Mouse (Mus musculus): ENCODE data around the gene Ada. TPM values are rescaled to one million over a fixed set of nuclear protein-coding genes. Genes with fewer than 3 reads are reported as not detected.

Ada gene
- polyA plus RNA-seq (2015; fragmentation: Nextera tagmentation; extraction: Ambion mirVana) = 4.0 and 4.4 TPM in 2 replicates

GRCm38 (mm10) chr2:163749647-163750611, at the start of gene Ada:
Ada (minus strand) TSS chr2:163750239.
- peaks cover 5% of the 10 kb centered on the region for H3K4me1 ChIP-seq (ENCODE audit: control insufficient read depth, insufficient read depth, low read length)
- no peaks in the 10 kb centered on the region for H3K9me3 ChIP-seq (replicated peaks; ENCODE audit: control insufficient read depth, low read length, poor library complexity, severe bottlenecking)
- H3K27me3 ChIP-seq (ENCODE audit: control insufficient read depth, insufficient read depth, low read depth, low read length) = no peaks in the 10 kb centered on the region; the same call in 1 of the 2 replicates
- peak within 1 kb of the TSS; percentile 55 for H3K4me3 ChIP-seq (ENCODE audit: low read depth, low read length)
- H3K4me2 ChIP-seq (ENCODE audit: low read length) = peak within 1 kb of the TSS; percentile 97
- no peaks in the 10 kb centered on the region for H3K36me3 ChIP-seq (ENCODE audit: control insufficient read depth, insufficient read depth, low read length)
- under 1% methylated on average over 49 of the region's 57 CpGs for WGBS
- peak within 1 kb of the TSS; percentile 75 for H3K9ac ChIP-seq (ENCODE audit: low read depth, low read length)
- no peak within 1 kb of the TSS for H3K27ac ChIP-seq (ENCODE audit: low read length)
- ATAC-seq = peak; percentile 72

GRCm38 (mm10) chr2:163798411-163798810, 48.4 kb upstream of the Ada start:
- H3K27me3 ChIP-seq (ENCODE audit: control insufficient read depth, insufficient read depth, low read depth, low read length) = no peaks in the 10 kb centered on the region
- H3K36me3 ChIP-seq (ENCODE audit: control insufficient read depth, insufficient read depth, low read length) = no peaks in the 10 kb centered on the region
- no peak for ATAC-seq
- no peaks in the 10 kb centered on the region for H3K9me3 ChIP-seq (replicated peaks; ENCODE audit: control insufficient read depth, low read length, poor library complexity, severe bottlenecking)
- no peak overlapping the region for H3K4me3 ChIP-seq (ENCODE audit: low read depth, low read length)
- H3K27ac ChIP-seq (ENCODE audit: low read length) = no peak overlapping the region
- no peak overlapping the region for H3K4me2 ChIP-seq (ENCODE audit: low read length)
- 82% methylated on average over 7 of the region's 7 CpGs for WGBS
- H3K9ac ChIP-seq (ENCODE audit: low read depth, low read length) = no peak overlapping the region
- no peaks in the 10 kb centered on the region for H3K4me1 ChIP-seq (ENCODE audit: control insufficient read depth, insufficient read depth, low read length)

DNA sequence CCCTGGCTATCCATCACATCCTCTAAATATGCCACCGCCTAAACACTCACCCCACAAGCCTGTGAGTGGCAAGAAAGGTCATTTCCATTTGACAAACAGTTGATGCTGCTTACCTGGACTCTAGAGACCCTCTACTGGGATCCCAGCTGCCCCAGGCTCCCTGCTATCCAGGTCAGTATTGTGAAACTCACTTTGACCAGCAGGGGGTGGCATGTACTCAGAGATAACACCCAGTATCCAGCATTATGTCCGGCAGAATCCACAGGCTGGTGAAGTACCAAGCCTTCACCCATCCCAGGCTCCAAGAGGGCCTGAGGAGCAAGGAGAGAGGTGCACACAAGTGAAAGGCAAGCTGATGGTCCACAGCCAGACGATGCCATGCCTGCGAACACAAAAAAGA, 38.4 kb upstream of the Ada start:
- no peaks in the 10 kb centered on the region for H3K4me1 ChIP-seq (ENCODE audit: control insufficient read depth, insufficient read depth, low read length)
- 77% methylated on average over 4 of the region's 4 CpGs for WGBS
- no peak for ATAC-seq
- no peak overlapping the region for H3K9ac ChIP-seq (ENCODE audit: low read depth, low read length)
- H3K4me2 ChIP-seq (ENCODE audit: low read length) = no peak overlapping the region
- H3K4me3 ChIP-seq (ENCODE audit: low read depth, low read length) = no peak overlapping the region
- H3K27me3 ChIP-seq (ENCODE audit: control insufficient read depth, insufficient read depth, low read depth, low read length) = no peaks in the 10 kb centered on the region
- H3K36me3 ChIP-seq (ENCODE audit: control insufficient read depth, insufficient read depth, low read length) = no peaks in the 10 kb centered on the region
- no peaks in the 10 kb centered on the region for H3K9me3 ChIP-seq (replicated peaks; ENCODE audit: control insufficient read depth, low read length, poor library complexity, severe bottlenecking)
- H3K27ac ChIP-seq (ENCODE audit: low read length) = no peak overlapping the region

DNA sequence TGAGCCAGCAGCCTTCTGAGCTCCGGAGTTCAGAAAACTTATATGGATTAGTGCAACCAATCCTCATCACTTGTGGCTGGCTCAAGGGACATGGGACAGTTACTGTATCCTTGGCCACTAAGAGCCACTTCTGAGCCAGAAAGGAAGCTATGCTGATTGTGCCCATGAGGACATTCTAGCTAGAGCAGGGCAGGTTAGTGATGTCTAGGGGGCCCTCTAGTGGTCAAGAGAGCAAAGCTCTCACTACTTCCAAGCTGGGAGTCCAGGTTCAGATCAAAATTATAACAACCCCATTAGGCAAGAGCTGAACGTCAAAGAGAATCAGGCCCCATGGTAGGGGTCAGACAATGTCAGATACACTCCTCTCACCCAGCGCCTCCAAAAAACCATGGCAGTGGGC, 37.7 kb upstream of the Ada start:
- no peak for ATAC-seq
- Histone ChIP-seq H3K9ac (ENCODE audit: low read depth, low read length) (no peak overlapping the region), H3K27me3 (ENCODE audit: control insufficient read depth, insufficient read depth, low read depth, low read length) (no peaks in the 10 kb centered on the region), H3K4me1 (ENCODE audit: control insufficient read depth, insufficient read depth, low read length) (no peaks in the 10 kb centered on the region), H3K36me3 (ENCODE audit: control insufficient read depth, insufficient read depth, low read length) (no peaks in the 10 kb centered on the region), H3K9me3 (replicated peaks; ENCODE audit: control insufficient read depth, low read length, poor library complexity, severe bottlenecking) (no peaks in the 10 kb centered on the region), H3K4me2 (ENCODE audit: low read length) (no peak overlapping the region), H3K27ac (ENCODE audit: low read length) (no peak overlapping the region), H3K4me3 (ENCODE audit: low read depth, low read length) (no peak overlapping the region)
- 53% methylated on average over 3 of the region's 3 CpGs for WGBS

- Histone ChIP-seq H3K4me1 (ENCODE audit: control insufficient read depth, insufficient read depth, low read length) (no peaks in the 10 kb centered on the region), H3K27me3 (ENCODE audit: control insufficient read depth, insufficient read depth, low read depth, low read length) (no peaks in the 10 kb centered on the region), H3K36me3 (ENCODE audit: control insufficient read depth, insufficient read depth, low read length) (no peaks in the 10 kb centered on the region), H3K4me3 (ENCODE audit: low read depth, low read length) (no peak overlapping the region), H3K27ac (ENCODE audit: low read length) (no peak overlapping the region), H3K4me2 (ENCODE audit: low read length) (no peak overlapping the region), H3K9me3 (replicated peaks; ENCODE audit: control insufficient read depth, low read length, poor library complexity, severe bottlenecking) (no peaks in the 10 kb centered on the region), H3K9ac (ENCODE audit: low read depth, low read length) (no peak overlapping the region)
- 86% methylated on average over 6 of the region's 6 CpGs for WGBS
- no peak for ATAC-seq
Observed at GRCm38 (mm10) chr2:163787086-163787485, 37.0 kb upstream of the Ada start.

DNA sequence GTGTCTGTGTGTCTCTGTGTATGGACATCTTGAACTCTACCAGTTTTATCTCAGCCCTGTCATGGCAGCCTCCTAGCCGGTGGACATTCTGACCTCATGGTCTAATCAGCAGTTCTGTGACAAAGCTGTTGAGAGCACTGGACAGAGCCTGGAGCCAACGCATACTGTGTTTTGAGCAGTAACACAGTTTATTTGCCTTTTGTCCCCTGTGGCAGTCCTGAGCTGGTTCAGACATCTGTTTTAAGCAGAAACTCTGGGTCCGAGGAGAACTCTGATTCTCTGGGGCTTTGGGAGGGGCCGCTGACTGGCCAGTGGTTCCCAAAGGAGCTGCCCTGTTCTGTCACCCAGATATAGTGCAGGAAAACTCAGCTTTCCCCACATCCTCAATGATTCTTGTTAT, 33.9 kb upstream of the Ada start:
- Histone ChIP-seq H3K4me1 (ENCODE audit: control insufficient read depth, insufficient read depth, low read length) (no peaks in the 10 kb centered on the region), H3K27ac (ENCODE audit: low read length) (no peak overlapping the region), H3K9ac (ENCODE audit: low read depth, low read length) (no peak overlapping the region), H3K4me2 (ENCODE audit: low read length) (no peak overlapping the region), H3K27me3 (ENCODE audit: control insufficient read depth, insufficient read depth, low read depth, low read length) (no peaks in the 10 kb centered on the region; the same call in 1 of the 2 replicates), H3K36me3 (ENCODE audit: control insufficient read depth, insufficient read depth, low read length) (no peaks in the 10 kb centered on the region), H3K9me3 (replicated peaks; ENCODE audit: control insufficient read depth, low read length, poor library complexity, severe bottlenecking) (no peaks in the 10 kb centered on the region), H3K4me3 (ENCODE audit: low read depth, low read length) (no peak overlapping the region)
- 84% methylated on average over 4 of the region's 4 CpGs for WGBS
- no peak for ATAC-seq

DNA sequence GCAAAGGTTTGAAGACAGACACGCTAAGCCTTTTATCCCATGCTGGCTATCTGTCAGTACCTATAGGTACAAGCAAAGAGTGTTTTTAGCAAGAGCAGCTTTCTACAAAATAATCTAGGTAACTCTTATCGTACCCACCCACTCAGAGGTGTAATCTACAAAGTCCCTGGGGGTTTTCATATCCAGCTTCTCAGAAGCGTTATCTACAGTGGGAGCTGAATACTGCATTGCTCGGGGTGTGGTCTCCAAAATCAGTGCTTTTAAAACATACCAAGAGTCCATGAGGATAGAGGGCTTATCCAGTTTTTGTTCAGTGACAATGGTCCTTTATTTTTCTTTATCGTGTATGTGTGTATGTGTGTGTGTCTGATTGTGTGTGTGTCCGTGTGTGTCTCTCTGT, 33.3 kb upstream of the Ada start:
- no peak for ATAC-seq
- WGBS = 91% methylated on average over 6 of the region's 6 CpGs
- Histone ChIP-seq H3K27me3 (ENCODE audit: control insufficient read depth, insufficient read depth, low read depth, low read length) (no peaks in the 10 kb centered on the region; the same call in 1 of the 2 replicates), H3K36me3 (ENCODE audit: control insufficient read depth, insufficient read depth, low read length) (no peaks in the 10 kb centered on the region), H3K4me1 (ENCODE audit: control insufficient read depth, insufficient read depth, low read length) (no peaks in the 10 kb centered on the region), H3K4me3 (ENCODE audit: low read depth, low read length) (no peak overlapping the region), H3K9me3 (replicated peaks; ENCODE audit: control insufficient read depth, low read length, poor library complexity, severe bottlenecking) (no peaks in the 10 kb centered on the region), H3K4me2 (ENCODE audit: low read length) (no peak overlapping the region), H3K9ac (ENCODE audit: low read depth, low read length) (no peak overlapping the region), H3K27ac (ENCODE audit: low read length) (no peak overlapping the region)

DNA sequence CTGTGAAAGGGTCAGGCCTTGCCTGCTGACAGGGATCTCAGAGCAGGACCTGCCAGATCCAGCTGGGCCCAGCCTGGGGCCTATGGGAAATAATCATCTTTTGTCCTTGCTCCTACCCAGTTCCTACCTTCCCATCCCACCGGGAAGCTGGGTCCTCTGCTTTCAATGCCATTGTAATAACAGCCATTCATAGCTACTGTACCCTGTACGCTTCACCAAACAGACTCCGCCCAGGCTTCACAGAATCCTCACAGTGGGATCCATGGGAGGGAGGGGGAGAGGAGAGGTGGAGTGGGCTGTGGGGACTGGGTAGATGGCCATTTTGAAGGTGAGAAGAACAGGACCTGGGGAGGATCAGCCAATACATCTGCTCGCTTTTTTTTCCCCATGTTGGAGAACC, 28.9 kb upstream of the Ada start:
- ATAC-seq = no peak
- 39% methylated on average over 4 of the region's 4 CpGs for WGBS
- Histone ChIP-seq H3K4me2 (ENCODE audit: low read length) (no peak overlapping the region), H3K4me3 (ENCODE audit: low read depth, low read length) (no peak overlapping the region), H3K27me3 (ENCODE audit: control insufficient read depth, insufficient read depth, low read depth, low read length) (peaks cover 2% of the 10 kb centered on the region; the same call in 1 of the 2 replicates), H3K9ac (ENCODE audit: low read depth, low read length) (no peak overlapping the region), H3K9me3 (replicated peaks; ENCODE audit: control insufficient read depth, low read length, poor library complexity, severe bottlenecking) (no peaks in the 10 kb centered on the region), H3K36me3 (ENCODE audit: control insufficient read depth, insufficient read depth, low read length) (no peaks in the 10 kb centered on the region), H3K4me1 (ENCODE audit: control insufficient read depth, insufficient read depth, low read length) (no peaks in the 10 kb centered on the region; the same call in 1 of the 2 replicates), H3K27ac (ENCODE audit: low read length) (no peak overlapping the region)

- 3% methylated on average over 2 of the region's 2 CpGs for WGBS
- no peak overlapping the region for H3K27ac ChIP-seq (ENCODE audit: low read length)
- H3K4me2 ChIP-seq (ENCODE audit: low read length) = no peak overlapping the region
- no peaks in the 10 kb centered on the region for H3K36me3 ChIP-seq (ENCODE audit: control insufficient read depth, insufficient read depth, low read length)
- no peaks in the 10 kb centered on the region; the same call in 1 of the 2 replicates for H3K4me1 ChIP-seq (ENCODE audit: control insufficient read depth, insufficient read depth, low read length)
- H3K4me3 ChIP-seq (ENCODE audit: low read depth, low read length) = no peak overlapping the region
- no peaks in the 10 kb centered on the region for H3K9me3 ChIP-seq (replicated peaks; ENCODE audit: control insufficient read depth, low read length, poor library complexity, severe bottlenecking)
- H3K9ac ChIP-seq (ENCODE audit: low read depth, low read length) = no peak overlapping the region
- peaks cover 2% of the 10 kb centered on the region for H3K27me3 ChIP-seq (ENCODE audit: control insufficient read depth, insufficient read depth, low read depth, low read length)
- no peak for ATAC-seq
Observed at GRCm38 (mm10) chr2:163777061-163777460, 27.0 kb upstream of the Ada start.

Measured in midbrain, embryonic 16.5 days (tissue).